Comparison of ENCODE assay signal across 22 mouse cellular contexts in the genomic region with DNA sequence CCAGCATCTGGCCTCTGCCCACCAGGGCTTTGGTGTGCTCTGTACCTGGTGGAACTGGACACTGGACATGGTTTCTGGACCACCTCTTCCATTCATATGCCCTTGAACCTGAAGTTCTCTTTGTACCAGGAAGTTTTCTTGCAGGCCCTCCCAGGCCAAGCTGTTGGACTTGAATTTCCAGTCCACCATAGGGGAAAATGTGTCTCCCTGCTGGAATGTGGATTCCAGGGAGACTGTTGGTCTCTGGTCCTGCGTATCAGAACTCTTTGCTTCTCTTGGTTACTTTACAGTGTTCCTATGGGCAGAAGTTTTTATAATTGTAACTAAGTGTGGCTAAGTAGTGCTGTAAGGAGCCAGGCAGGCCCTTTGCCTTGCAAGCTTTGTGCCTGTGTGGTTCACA. TPM values are rescaled to one million over a fixed set of nuclear protein-coding genes. Genes with fewer than 3 reads are reported as not detected.
DNase-seq lines count a peak whose midpoint lies in the region; ATAC-seq and TF ChIP-seq lines count a peak whose summit lies in the region.
"Had no signal": no experiment of that assay in that cellular context is flagged by ENCODE, and none has a peak within 500 bp of the region (broad histone marks: within the 10 kb centered on the region; RNA-seq: fewer than 3 reads in every experiment).

No protein-coding gene starts in this region.

- intact Hi-C loops in heart, postnatal 25 days (cut with DNase I) = no loop called here

- H3K27ac ChIP-seq in heart, embryonic 10.5 days = peak overlapping the region; percentile 38; the same call in 1 of the 2 replicates
- H3K27ac ChIP-seq in midbrain, postnatal 0 days (ENCODE audit: low read depth, low read length) = no peak overlapping the region
- no peak overlapping the region for H3K27ac ChIP-seq in midbrain, embryonic 11.5 days (ENCODE audit: low read depth, low read length)
- H3K27ac ChIP-seq: embryonic facial prominence, embryonic 12.5 days; heart, embryonic 13.5 days; hindbrain, embryonic 12.5 days had no signal

- TF ChIP-seq CTCF in lung, adult 2 months (IDR thresholded peaks at IDR 0.05; ENCODE audit: insufficient read depth, low read length) = no peak
- TF ChIP-seq CTCF in midbrain, postnatal 0 days (IDR thresholded peaks at IDR 0.05) = no peak

- no peak overlapping the region for H3K4me2 ChIP-seq in midbrain, postnatal 0 days (ENCODE audit: low read depth, low read length, poor library complexity, severe bottlenecking)
- H3K4me2 ChIP-seq in midbrain, embryonic 11.5 days = no peak overlapping the region
- H3K4me2 ChIP-seq: embryonic facial prominence, embryonic 12.5 days; heart, embryonic 13.5 days; hindbrain, embryonic 12.5 days had no signal

- no peak for TF ChIP-seq POLR2A in lung, adult 2 months (IDR thresholded peaks at IDR 0.05; ENCODE audit: borderline replicate concordance, extremely low read depth, low read depth, low read length)

- DNase-seq in heart, embryonic 10.5 days (ENCODE audit: low spot score) = no peak
- DNase-seq in heart, postnatal 25 days (ENCODE audit: low spot score) = no peak
- peak; percentile 22 to 59 for DNase-seq in lung, adult 18-20 months
- DNase-seq in lung, adult 2 months = no peak
- DNase-seq in midbrain, postnatal 0 days (ENCODE audit: low spot score) = no peak
- no peak for DNase-seq in midbrain, embryonic 11.5 days (ENCODE audit: low spot score, missing footprints)
- no peak for DNase-seq in spleen, postnatal 10 days (ENCODE audit: low spot score in 2 of 2)
- DNase-seq: adrenal gland, adult 8-10 months; cerebellum, adult 18-20 months; cerebellum, postnatal 25 days; gastrocnemius, postnatal 25 days; heart, adult 18-20 months; heart, postnatal 14 days; kidney, postnatal 10 days; layer of hippocampus, postnatal 36 days; thymus, postnatal 14 days had no signal

- H3K9ac ChIP-seq in midbrain, postnatal 0 days (replicated peaks; ENCODE audit: low read length, poor library complexity, severe bottlenecking) = no peak overlapping the region
- no peak overlapping the region for H3K9ac ChIP-seq in midbrain, embryonic 11.5 days (ENCODE audit: low read length)
- H3K9ac ChIP-seq: embryonic facial prominence, embryonic 12.5 days; heart, embryonic 13.5 days; hindbrain, embryonic 12.5 days had no signal

- H3K27me3 ChIP-seq in heart, embryonic 10.5 days (ENCODE audit: insufficient read depth, poor library complexity, severe bottlenecking) = no peaks in the 10 kb centered on the region
- no peaks in the 10 kb centered on the region for H3K27me3 ChIP-seq in midbrain, postnatal 0 days (ENCODE audit: insufficient read depth, low read length)
- no peaks in the 10 kb centered on the region for H3K27me3 ChIP-seq in midbrain, embryonic 11.5 days (ENCODE audit: control insufficient read depth, insufficient read depth, low read length)
- H3K27me3 ChIP-seq: embryonic facial prominence, embryonic 12.5 days; heart, embryonic 13.5 days; hindbrain, embryonic 12.5 days had no signal

- H3K36me3 ChIP-seq in heart, embryonic 10.5 days = no peaks in the 10 kb centered on the region
- H3K36me3 ChIP-seq in midbrain, postnatal 0 days (ENCODE audit: insufficient read depth, low read length) = no peaks in the 10 kb centered on the region
- H3K36me3 ChIP-seq in midbrain, embryonic 11.5 days (ENCODE audit: control insufficient read depth, insufficient read depth, low read length) = no peaks in the 10 kb centered on the region
- H3K36me3 ChIP-seq: embryonic facial prominence, embryonic 12.5 days; heart, embryonic 13.5 days; hindbrain, embryonic 12.5 days had no signal

- H3K4me3 ChIP-seq in heart, embryonic 10.5 days = no peak overlapping the region
- H3K4me3 ChIP-seq in lung, adult 2 months (replicated peaks; ENCODE audit: extremely low read depth, low read depth, low read length) = no peak overlapping the region
- no peak overlapping the region for H3K4me3 ChIP-seq in midbrain, postnatal 0 days (ENCODE audit: low read depth, low read length)
- no peak overlapping the region for H3K4me3 ChIP-seq in midbrain, embryonic 11.5 days (ENCODE audit: low read depth, low read length)
- H3K4me3 ChIP-seq: embryonic facial prominence, embryonic 12.5 days; heart, embryonic 13.5 days; hindbrain, embryonic 12.5 days; megakaryocyte, embryonic 14.5 days had no signal

- no peaks in the 10 kb centered on the region for H3K9me3 ChIP-seq in heart, embryonic 10.5 days
- no peaks in the 10 kb centered on the region for H3K9me3 ChIP-seq in midbrain, postnatal 0 days (ENCODE audit: low read length)
- no peaks in the 10 kb centered on the region for H3K9me3 ChIP-seq in midbrain, embryonic 11.5 days (ENCODE audit: control insufficient read depth, low read length)
- H3K9me3 ChIP-seq: embryonic facial prominence, embryonic 12.5 days; heart, embryonic 13.5 days; hindbrain, embryonic 12.5 days; megakaryocyte, embryonic 14.5 days had no signal

- 0 out of 2 replicates have a peak, but pooled peaks have one; percentile 41 for ATAC-seq in midbrain, postnatal 0 days (ENCODE audit: low FRiP score)
- no peak for ATAC-seq in midbrain, embryonic 11.5 days (ENCODE audit: low FRiP score)
- ATAC-seq: activated CD4-positive, CD25-positive, alpha-beta regulatory T cell, adult 4 months; midbrain, embryonic 16.5 days had no signal

- 85% methylated on average over 1 of the region's 1 CpGs for WGBS in heart, embryonic 10.5 days
- 79% methylated on average over 1 of the region's 1 CpGs for WGBS in lung, adult 2 months
- WGBS in midbrain, postnatal 0 days = 79% methylated on average over 1 of the region's 1 CpGs
- WGBS in midbrain, embryonic 11.5 days = 81% methylated on average over 1 of the region's 1 CpGs

- peaks cover 57% of the 10 kb centered on the region for H3K4me1 ChIP-seq in heart, embryonic 10.5 days
- peaks cover 26% of the 10 kb centered on the region for H3K4me1 ChIP-seq in lung, adult 2 months (ENCODE audit: control insufficient read depth, insufficient read depth, low read length)
- H3K4me1 ChIP-seq in midbrain, postnatal 0 days (ENCODE audit: insufficient read depth, low read length) = peaks cover 5% of the 10 kb centered on the region; the same call in 1 of the 2 replicates
- peaks cover 20% of the 10 kb centered on the region for H3K4me1 ChIP-seq in midbrain, embryonic 11.5 days (ENCODE audit: control insufficient read depth, insufficient read depth, low read length)
- H3K4me1 ChIP-seq: megakaryocyte, embryonic 14.5 days had no signal

RNA-seq across cellular contexts. Expression of gene Agap1, which starts 40.2 kb away (rescaled TPM):
- polyA plus RNA-seq in heart, embryonic 10.5 days (2016; fragmentation: Nextera tagmentation; extraction: Ambion mirVana) = 7.6 and 10.3 TPM in 2 replicates
- 10 to 100 TPM; 62.8 to 65.5 TPM for total RNA-seq in heart, postnatal 25 days (2021)
- polyA plus RNA-seq in lung, adult 2 months (2012; rRNA removed) = 24.1 and 28.0 TPM in 2 replicates
- total RNA-seq in midbrain, postnatal 0 days (2014; rRNA removed) = 175 and 187 TPM in 2 replicates
- 40.4 and 45.9 TPM in 2 replicates for polyA plus RNA-seq in midbrain, postnatal 0 days (2015; fragmentation: Nextera tagmentation; extraction: Ambion mirVana)
- polyA plus RNA-seq in midbrain, embryonic 11.5 days (2014; fragmentation: Nextera tagmentation; extraction: Ambion mirVana) = 28.6 and 33.6 TPM in 2 replicates

Comparison
In these comparisons a context has a peak if more than half of its experiments do, and no peak if none do; other contexts are left out.
1. DNase-seq: peak in lung, adult 18-20 months (2 of 2); none in heart, embryonic 10.5 days (single experiment), heart, postnatal 25 days (single experiment), lung, adult 2 months (single experiment), midbrain, postnatal 0 days (single experiment), midbrain, embryonic 11.5 days (single experiment) and spleen, postnatal 10 days (0 of 2).